Mouse (Mus musculus): Measurements from ENCODE around the gene Atg13.
A peak's percentile ranks its signal among the peaks of the same experiment; 100 is the strongest.
"Not testable (repeated sequence)": the region's sequence is repeated elsewhere in the genome, so short reads cannot be mapped to it uniquely, and the experiment has no call there.

The Atg13 gene

GRCm38 (mm10) chr2:91710272-91711234 lies at the start of gene Atg13, which contains the start of gene Harbi1:
Gene Atg13 (minus strand): TSS chr2:91710576.
Gene Harbi1 (plus strand): TSS chr2:91710852.
- DNase-seq (ENCODE audit: low spot score) = peak; percentile 93

DNA sequence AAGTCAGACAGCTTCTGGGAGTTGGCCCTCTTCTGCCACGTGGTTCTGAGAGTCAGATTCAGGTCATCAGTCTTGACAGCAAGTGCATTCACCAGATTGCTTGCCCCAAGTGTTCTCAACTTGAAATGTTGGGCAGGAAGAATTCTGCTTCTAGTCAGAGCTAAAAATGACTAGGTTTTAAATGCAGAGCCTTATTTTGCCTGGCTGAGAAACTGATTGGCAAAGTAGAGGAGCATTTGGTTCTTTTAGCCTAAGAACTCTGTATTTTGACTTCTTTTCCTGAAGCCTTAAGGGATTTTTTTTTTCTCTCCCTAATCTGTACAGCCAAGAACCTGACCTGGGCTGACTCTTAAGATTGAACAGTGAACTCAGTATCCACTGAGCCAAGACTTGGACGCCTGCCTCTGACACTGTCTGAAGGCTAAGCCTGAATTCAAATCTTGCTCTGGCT lies 39.5 kb upstream of the Atg13 start:
- peak; percentile 91 for DNase-seq (ENCODE audit: low spot score)

- no peak for DNase-seq (ENCODE audit: low spot score)
Observed at GRCm38 (mm10) chr2:91744686-91745085, 34.3 kb upstream of the Atg13 start.

GRCm38 (mm10) chr2:91739586-91739985 lies 29.2 kb upstream of the Atg13 start:
- DNase-seq (ENCODE audit: low spot score) = no peak

- no peak for DNase-seq (ENCODE audit: low spot score)
Observed at GRCm38 (mm10) chr2:91735221-91735620, 24.8 kb upstream of the Atg13 start.

DNA sequence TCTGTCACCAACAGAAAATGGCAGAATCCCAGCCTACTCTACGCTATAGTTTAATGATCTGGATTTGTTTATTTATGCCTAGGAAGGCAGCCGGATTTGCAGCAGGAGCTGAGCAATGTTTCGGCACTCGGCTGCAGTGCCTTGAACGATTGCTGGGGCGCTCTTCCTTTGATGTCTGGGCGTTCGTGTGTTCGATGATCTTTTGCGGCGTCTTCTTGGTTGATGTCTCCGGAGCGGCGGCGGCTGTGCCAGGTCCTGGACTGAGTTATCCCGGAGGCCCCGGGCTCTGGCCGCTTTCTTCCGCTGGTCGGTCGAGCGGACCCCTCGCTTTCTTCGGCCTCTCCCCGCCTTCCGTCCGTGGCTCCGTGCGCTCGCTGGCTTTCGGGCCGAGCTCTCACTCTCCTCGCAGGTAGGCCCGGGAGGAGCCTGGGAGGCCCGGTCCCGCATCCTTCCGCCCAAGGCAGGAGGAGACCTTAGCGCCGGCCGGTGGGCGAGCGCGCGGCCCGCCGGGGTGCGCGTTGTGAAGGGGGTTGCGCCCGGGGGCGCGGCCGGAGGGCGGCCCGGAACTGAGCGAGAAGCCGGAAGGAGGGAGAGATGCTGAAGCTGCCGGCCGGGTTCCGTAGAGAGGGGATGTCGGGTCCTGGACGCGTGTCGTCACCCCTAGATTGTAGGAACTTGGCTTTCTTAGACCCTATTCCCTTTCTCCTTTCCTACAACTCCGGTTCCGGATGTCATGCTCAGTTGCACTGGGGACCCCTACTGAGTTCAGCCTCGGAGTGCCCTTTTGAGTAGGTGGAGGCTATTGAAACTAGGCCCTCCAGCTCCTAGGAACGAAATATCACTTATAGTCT lies 19.8 kb upstream of the Atg13 start, which contains the start of gene Ambra1:
Ambra1 (plus strand) TSS at position 164 of the 851 bp plus-strand sequence.
- DNase-seq (ENCODE audit: low spot score) = peak; percentile 96

- no peak for DNase-seq (ENCODE audit: low spot score)
Observed at GRCm38 (mm10) chr2:91729571-91729970, 19.2 kb upstream of the Atg13 start.

GRCm38 (mm10) chr2:91727011-91727410 lies 16.6 kb upstream of the Atg13 start:
- no peak for DNase-seq (ENCODE audit: low spot score)

- DNase-seq (ENCODE audit: low spot score) = not testable (repeated sequence)
Observed at GRCm38 (mm10) chr2:91725476-91725875, 15.1 kb upstream of the Atg13 start.

GRCm38 (mm10) chr2:91724716-91725115 lies 14.3 kb upstream of the Atg13 start:
- DNase-seq (ENCODE audit: low spot score) = peak; percentile 24

- no peak for DNase-seq (ENCODE audit: low spot score)
Observed at GRCm38 (mm10) chr2:91723951-91724350, 13.6 kb upstream of the Atg13 start.

DNA sequence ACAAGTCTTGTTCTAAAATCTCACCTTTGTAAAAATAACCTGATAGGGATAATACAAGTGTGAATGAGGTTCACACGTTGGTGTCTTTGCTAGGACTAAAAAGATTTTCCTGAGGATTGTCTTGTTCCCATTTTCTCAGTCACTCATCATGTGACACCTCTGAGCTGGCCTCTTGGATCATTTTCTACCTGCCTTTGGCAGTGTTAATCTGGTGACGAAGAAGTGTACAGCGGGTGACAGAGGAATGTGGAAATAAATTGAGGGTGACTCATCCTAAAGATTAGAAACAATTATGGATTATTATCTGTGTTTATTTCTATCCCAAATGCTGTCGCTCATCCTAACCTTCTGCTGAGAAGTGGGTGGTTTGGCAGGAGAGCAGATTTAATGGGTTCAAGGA lies 13.0 kb upstream of the Atg13 start:
- DNase-seq (ENCODE audit: low spot score) = no peak

GRCm38 (mm10) chr2:91718276-91718675 lies 7.9 kb upstream of the Atg13 start:
- no peak for DNase-seq (ENCODE audit: low spot score)

GRCm38 (mm10) chr2:91714921-91715320 lies 4.5 kb upstream of the Atg13 start:
- no peak for DNase-seq (ENCODE audit: low spot score)

DNA sequence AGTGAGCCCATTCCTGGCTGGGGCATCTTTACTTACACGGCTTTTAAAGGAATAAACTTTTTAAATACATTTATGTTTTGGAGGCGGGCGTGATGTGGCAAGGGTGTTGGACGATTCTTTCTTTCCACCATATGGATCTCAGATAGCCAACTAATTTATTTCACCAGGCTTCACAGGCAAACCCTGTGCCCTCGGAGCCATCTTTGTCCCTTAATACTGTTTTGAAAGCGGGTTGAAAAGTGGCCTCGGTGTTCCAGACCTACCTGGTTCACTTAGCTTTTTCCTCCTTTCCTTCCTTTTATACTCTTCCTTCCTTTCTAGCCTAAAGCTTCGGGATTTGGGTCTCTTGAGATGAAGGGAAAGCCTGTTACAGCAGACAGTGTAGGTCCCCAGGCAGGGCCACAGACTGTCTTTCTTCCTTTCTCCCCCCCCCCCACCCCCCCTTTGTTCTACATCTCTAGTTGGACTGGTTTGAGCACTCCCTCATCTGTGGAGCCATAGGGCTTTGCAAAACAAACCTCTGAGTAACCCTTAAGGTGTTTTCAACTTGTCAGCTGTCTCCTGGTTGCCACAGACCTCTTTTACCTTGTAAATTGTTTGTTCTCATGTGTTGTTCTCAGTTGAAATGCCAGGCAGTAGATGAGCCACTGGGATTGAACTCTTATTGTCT lies 1.0 kb upstream of the Atg13 start:
- peak; percentile 46 for DNase-seq (ENCODE audit: low spot score)

GRCm38 (mm10) chr2:91708361-91708760 lies 2.0 kb downstream of the Atg13 start:
- no peak for DNase-seq (ENCODE audit: low spot score)

DNA sequence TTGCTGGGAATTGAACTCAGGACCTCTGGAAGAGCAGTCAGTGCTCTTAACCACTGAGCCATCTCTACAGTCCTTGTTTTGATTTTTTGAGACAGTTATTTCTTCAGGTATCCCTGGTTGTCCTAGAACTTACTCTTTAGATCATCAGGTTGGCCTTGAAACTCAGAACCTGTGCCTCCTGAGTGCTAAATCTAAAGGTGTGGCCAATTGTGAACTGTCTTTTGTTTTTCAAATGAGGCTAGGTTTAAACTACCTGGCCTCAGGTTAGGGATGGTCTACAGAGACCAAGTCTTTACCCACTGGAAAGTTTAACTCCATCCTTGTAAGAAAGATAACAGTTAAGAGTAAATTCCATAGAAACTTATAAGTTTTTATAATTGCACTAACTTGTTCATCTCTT lies 3.9 kb downstream of the Atg13 start:
- DNase-seq (ENCODE audit: low spot score) = no peak

GRCm38 (mm10) chr2:91705736-91706135 lies 4.6 kb downstream of the Atg13 start:
- DNase-seq (ENCODE audit: low spot score) = no peak

- no peak for DNase-seq (ENCODE audit: low spot score)
Observed at GRCm38 (mm10) chr2:91701366-91701765, 9.0 kb downstream of the Atg13 start.

DNA sequence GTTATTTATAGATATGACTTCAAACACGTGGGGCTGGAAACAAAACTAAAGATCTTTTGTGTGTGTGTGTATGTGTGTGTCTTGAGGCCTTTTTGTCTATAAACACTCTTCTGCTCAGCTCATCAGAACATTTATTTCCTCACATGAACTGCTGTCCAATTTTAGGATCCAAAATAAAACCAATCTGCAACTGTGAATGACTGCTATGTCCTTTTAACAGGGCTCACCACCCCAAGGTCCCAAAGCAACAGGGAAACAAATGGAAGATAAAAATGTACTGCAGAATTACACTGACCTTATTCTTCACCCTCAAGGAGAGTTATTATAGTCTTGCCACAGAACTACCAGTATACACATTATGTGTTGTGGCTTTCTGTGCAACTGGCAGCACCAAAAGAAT lies 11.2 kb downstream of the Atg13 start:
- peak; percentile 19 for DNase-seq (ENCODE audit: low spot score)

- DNase-seq (ENCODE audit: low spot score) = peak; percentile 73
Observed at GRCm38 (mm10) chr2:91696225-91696590, 14.2 kb downstream of the Atg13 start.
